Mouse (Mus musculus): ENCODE measurements at regions not wholly inside any gene's neighbourhood (a gene's known extent, or its start where the extent isn't known, plus 50 kb on each side); places are given as distances from the start of the nearest gene placed in this dataset.

DNA sequence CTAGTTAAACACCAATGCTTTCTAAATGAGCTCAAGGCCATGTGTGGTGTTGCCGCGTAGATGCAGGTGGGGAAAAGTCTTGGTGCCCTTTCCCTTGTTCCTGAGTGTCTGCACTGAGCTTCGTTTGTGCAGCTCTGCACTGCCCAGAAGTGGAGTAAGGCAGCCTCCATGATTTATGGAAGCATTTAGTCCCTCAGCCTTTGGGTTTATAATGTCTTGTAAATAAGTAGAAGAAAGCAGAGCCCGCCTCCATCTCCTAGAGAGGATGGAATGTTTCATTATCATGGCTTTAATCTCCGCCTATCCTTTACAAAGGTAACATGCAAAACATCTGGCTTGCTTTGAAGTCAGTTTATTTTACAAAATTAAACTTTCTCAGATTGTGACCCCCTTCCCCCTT, 105.5 kb upstream of the Ednra start:
- TF ChIP-seq SMC3 (IDR thresholded peaks at IDR 0.05; ENCODE audit: low read depth, low read length) (no peak), CTCF (IDR thresholded peaks at IDR 0.05 in 2 of 3, conservative IDR thresholded peaks at IDR 0.05 in 1 of 3; ENCODE audit: control insufficient read depth in 1 of 3, insufficient read depth in 1 of 3, low read depth in 2 of 3, low read length in 3 of 3, poor library complexity in 1 of 3, severe bottlenecking in 1 of 3) (no peak), NRF1 (IDR thresholded peaks at IDR 0.05; ENCODE audit: insufficient read depth, low read depth, low read length, poor library complexity, severe bottlenecking) (no peak), ZC3H11A (IDR thresholded peaks at IDR 0.05; ENCODE audit: low read depth, low read length) (no peak), POLR2A (IDR thresholded peaks at IDR 0.05; ENCODE audit: control insufficient read depth in 1 of 2, insufficient read depth in 1 of 2, low read depth in 1 of 2, low read length in 2 of 2, poor library complexity in 1 of 2) (no peak)
